Mouse (Mus musculus) lung, postnatal 0 days (tissue): Measurements from ENCODE around the gene Acox2.

ENCODE experiments used
- CTCF ChIP-seq: IDR thresholded peaks from 2 replicates; pipeline ENCODE4 v1.5.1; 2016; ENCODE audit warnings: antibody characterized with exemption, mild to moderate bottlenecking
- EP300 ChIP-seq: IDR thresholded peaks from 2 replicates; pipeline ENCODE4 v1.6.1; 2016; ENCODE audit warnings: antibody characterized with exemption, mild to moderate bottlenecking, control low read depth

DNA sequence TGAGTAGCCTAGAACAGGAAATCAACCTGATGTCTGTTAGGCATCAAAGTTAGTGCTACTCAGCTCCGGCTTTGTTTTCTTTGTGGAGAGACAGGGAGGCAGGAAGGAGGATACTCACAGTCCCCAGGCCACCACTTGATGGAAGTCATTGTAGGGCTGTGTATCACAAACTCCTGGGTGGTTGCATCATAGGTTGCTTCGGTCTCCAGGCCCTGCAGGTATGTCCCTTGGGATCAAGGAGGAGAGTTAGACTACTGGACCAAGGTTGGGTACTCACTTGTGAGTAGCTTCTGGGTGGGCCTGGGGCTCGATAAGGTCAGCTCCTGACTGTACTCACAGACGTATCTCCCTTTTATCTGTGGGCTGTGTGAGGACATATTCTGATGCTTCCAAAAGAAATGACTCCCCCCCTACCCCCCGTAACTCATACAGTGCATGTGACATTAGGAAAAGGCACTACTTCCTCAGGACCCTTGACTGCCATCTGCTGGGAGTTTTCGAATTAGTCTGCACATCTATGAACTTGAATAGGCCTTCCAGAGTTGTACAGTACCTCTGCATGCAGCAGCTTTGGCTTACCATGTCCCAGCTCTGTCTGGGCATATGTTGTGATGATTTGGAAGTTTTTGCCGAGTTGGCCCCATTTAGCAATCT lies 4.0 kb downstream of the Acox2 start:
- TF ChIP-seq CTCF = peak; percentile 76
- no peak for TF ChIP-seq EP300
